Mouse (Mus musculus) G1E (cell line): Measurements from ENCODE around the gene Cdk17.

Source experiments
- CTCF ChIP-seq: IDR thresholded peaks from 2 replicates; pipeline ENCODE4 v1.5.1; 2012; ENCODE audit warnings: low read depth, low read length, inconsistent platforms, mixed read lengths
- GATA1 ChIP-seq: IDR thresholded peaks from 2 replicates; pipeline ENCODE4 v1.6.1; 2012; ENCODE audit warnings: borderline replicate concordance, low read length, inconsistent platforms, mixed read lengths
- GATA2 ChIP-seq: IDR thresholded peaks from 2 replicates; pipeline ENCODE4 v1.6.1; 2012; ENCODE audit warnings: low read depth, low read length, inconsistent platforms, borderline replicate concordance
- POLR2AphosphoS5 ChIP-seq: IDR thresholded peaks from 2 replicates; pipeline ENCODE4 v1.6.1; 2012; ENCODE audit warnings: low read depth, low read length, inconsistent platforms; ENCODE audit not compliant: insufficient replicate concordance
- TAL1 ChIP-seq: conservative IDR thresholded peaks from 2 replicates; pipeline ENCODE4 v1.6.1; 2012; ENCODE audit warnings: low read depth, low read length, inconsistent platforms, mixed read lengths

DNA sequence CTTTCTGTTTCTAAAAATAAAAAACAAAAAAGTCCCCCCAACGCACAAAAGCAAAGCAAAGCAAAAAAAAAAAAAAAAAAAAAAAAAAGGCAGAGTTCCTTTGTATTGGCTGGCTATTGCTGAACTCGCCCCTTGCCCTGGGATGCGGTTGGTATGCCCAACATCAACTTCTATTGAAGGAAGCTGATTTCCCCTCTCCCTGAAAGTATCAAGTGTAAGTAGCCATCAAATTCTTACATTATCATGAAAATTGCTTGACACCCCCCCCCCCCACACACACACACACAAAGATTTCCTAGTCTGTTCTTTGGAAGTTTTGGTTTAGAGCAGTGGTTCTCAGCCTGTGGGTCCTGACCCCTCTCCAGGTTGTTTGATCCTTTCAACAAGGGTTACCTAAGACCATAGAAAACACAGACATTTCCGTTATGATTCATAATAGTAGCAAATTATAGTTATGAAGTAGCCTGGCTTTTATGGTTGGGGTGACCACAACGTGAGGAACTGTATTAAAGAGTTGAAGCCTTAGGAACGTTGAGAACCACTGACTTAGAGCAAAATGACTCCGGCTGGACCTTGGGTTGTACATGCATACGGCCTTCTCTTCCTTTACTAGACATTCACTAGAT, 23.8 kb downstream of the Cdk17 start:
- TF ChIP-seq TAL1 (no peak), CTCF (no peak), GATA1 (no peak), GATA2 (no peak), POLR2AphosphoS5 (no peak)
